Mouse (Mus musculus): ENCODE results near the gene 1700028P14Rik. TPM values are rescaled to one million over a fixed set of nuclear protein-coding genes. Genes with fewer than 3 reads are reported as not detected.

Gene 1700028P14Rik
- total RNA-seq, 1 experiment: not detected

GRCm38 (mm10) chr19:23673021-23673420 lies 20.4 kb upstream of the 1700028P14Rik start:
- Histone ChIP-seq H3K27ac (ENCODE audit: insufficient read depth, low read depth, low read length, poor library complexity, severe bottlenecking) (no peak overlapping the region), H3K4me3 (ENCODE audit: insufficient read depth in 1 of 2, low read depth in 1 of 2, low read length in 2 of 2, poor library complexity in 1 of 2, severe bottlenecking in 1 of 2) (no peak overlapping the region), H3K36me3 (ENCODE audit: control insufficient read depth, insufficient read depth, low read length, poor library complexity, severe bottlenecking) (no peaks in the 10 kb centered on the region), H3K9ac (ENCODE audit: insufficient read depth, low read depth, low read length, poor library complexity, severe bottlenecking) (no peak overlapping the region), H3K9me3 (ENCODE audit: control insufficient read depth, insufficient read depth, low read depth, low read length) (no peaks in the 10 kb centered on the region), H3K4me1 (ENCODE audit: control insufficient read depth in 2 of 2, insufficient read depth in 2 of 2, low read length in 2 of 2, poor library complexity in 1 of 2) (no peaks in the 10 kb centered on the region)
- no peak for DNase-seq (ENCODE audit: low read depth, low spot score)
- no peak for TF ChIP-seq ZC3H11A (IDR thresholded peaks at IDR 0.05; ENCODE audit: borderline replicate concordance, low read depth, low read length)
- no peak for TF ChIP-seq MAFK (IDR thresholded peaks at IDR 0.05; ENCODE audit: insufficient read depth, low read depth, low read length)
- TF ChIP-seq HCFC1 (IDR thresholded peaks at IDR 0.05; ENCODE audit: borderline replicate concordance, insufficient read depth, low read length): no peak
- TF ChIP-seq CHD2 (IDR thresholded peaks at IDR 0.05; ENCODE audit: low read depth, low read length): no peak
- TF ChIP-seq ZNF384 (IDR thresholded peaks at IDR 0.05; ENCODE audit: low read depth, low read length): no peak
- in situ Hi-C loops (cut with MboI; ENCODE audit: low sequenced_read_pairs in 2 of 2, unreplicated experiment in 2 of 2): no loop called here

DNA sequence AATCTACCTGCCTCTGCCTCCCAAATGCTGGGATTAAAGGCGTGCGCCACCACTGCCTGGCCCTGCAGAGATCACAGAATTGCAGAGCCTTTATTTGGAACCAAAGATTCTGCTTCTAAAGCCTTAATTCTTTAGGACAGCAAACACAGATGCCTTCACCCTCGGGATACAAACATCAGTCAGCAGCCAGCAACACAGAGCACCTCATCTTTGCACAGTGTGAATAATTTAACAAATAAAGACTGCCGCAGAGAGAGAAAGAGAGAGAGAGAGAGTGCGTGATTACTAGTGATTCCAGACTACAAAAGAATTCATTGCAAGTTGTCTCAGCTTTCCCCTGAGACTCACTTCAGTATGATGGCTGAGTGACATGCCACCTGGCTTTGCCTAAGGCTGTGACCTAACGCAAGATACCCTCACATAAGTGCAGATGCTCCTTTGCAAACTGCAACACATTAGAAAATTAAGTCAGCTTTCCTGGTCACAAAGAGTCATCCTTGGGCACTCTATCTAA lies 15.6 kb upstream of the 1700028P14Rik start:
- Histone ChIP-seq H3K4me3 (ENCODE audit: insufficient read depth in 1 of 2, low read depth in 1 of 2, low read length in 2 of 2, poor library complexity in 1 of 2, severe bottlenecking in 1 of 2) (no peak overlapping the region), H3K9ac (ENCODE audit: insufficient read depth, low read depth, low read length, poor library complexity, severe bottlenecking) (no peak overlapping the region), H3K36me3 (ENCODE audit: control insufficient read depth, insufficient read depth, low read length, poor library complexity, severe bottlenecking) (no peaks in the 10 kb centered on the region), H3K4me1 (ENCODE audit: control insufficient read depth in 2 of 2, insufficient read depth in 2 of 2, low read length in 2 of 2, poor library complexity in 1 of 2) (no peaks in the 10 kb centered on the region), H3K9me3 (ENCODE audit: control insufficient read depth, insufficient read depth, low read depth, low read length) (no peaks in the 10 kb centered on the region), H3K27ac (ENCODE audit: insufficient read depth, low read depth, low read length, poor library complexity, severe bottlenecking) (no peak overlapping the region)
- no peak for DNase-seq (ENCODE audit: low read depth, low spot score)
- in situ Hi-C loops (cut with MboI; ENCODE audit: low sequenced_read_pairs in 2 of 2, unreplicated experiment in 2 of 2): no loop called here
- TF ChIP-seq MAFK (IDR thresholded peaks at IDR 0.05; ENCODE audit: insufficient read depth, low read depth, low read length) (no peak), ZNF384 (IDR thresholded peaks at IDR 0.05; ENCODE audit: low read depth, low read length) (no peak), HCFC1 (IDR thresholded peaks at IDR 0.05; ENCODE audit: borderline replicate concordance, insufficient read depth, low read length) (no peak), ZC3H11A (IDR thresholded peaks at IDR 0.05; ENCODE audit: borderline replicate concordance, low read depth, low read length) (no peak), CHD2 (IDR thresholded peaks at IDR 0.05; ENCODE audit: low read depth, low read length) (no peak)

GRCm38 (mm10) chr19:23664083-23664482 lies 11.5 kb upstream of the 1700028P14Rik start:
- in situ Hi-C loops (cut with MboI; ENCODE audit: low sequenced_read_pairs in 2 of 2, unreplicated experiment in 2 of 2): no loop called here
- no peaks in the 10 kb centered on the region for H3K36me3 ChIP-seq (ENCODE audit: control insufficient read depth, insufficient read depth, low read length, poor library complexity, severe bottlenecking)
- no peak for DNase-seq (ENCODE audit: low read depth, low spot score)
- H3K27ac ChIP-seq (ENCODE audit: insufficient read depth, low read depth, low read length, poor library complexity, severe bottlenecking): no peak overlapping the region
- no peak overlapping the region for H3K9ac ChIP-seq (ENCODE audit: insufficient read depth, low read depth, low read length, poor library complexity, severe bottlenecking)
- no peaks in the 10 kb centered on the region for H3K4me1 ChIP-seq (ENCODE audit: control insufficient read depth in 2 of 2, insufficient read depth in 2 of 2, low read length in 2 of 2, poor library complexity in 1 of 2)
- TF ChIP-seq CHD2 (IDR thresholded peaks at IDR 0.05; ENCODE audit: low read depth, low read length) (no peak), MAFK (IDR thresholded peaks at IDR 0.05; ENCODE audit: insufficient read depth, low read depth, low read length) (no peak), HCFC1 (IDR thresholded peaks at IDR 0.05; ENCODE audit: borderline replicate concordance, insufficient read depth, low read length) (no peak), ZC3H11A (IDR thresholded peaks at IDR 0.05; ENCODE audit: borderline replicate concordance, low read depth, low read length) (no peak), ZNF384 (IDR thresholded peaks at IDR 0.05; ENCODE audit: low read depth, low read length) (no peak)
- H3K9me3 ChIP-seq (ENCODE audit: control insufficient read depth, insufficient read depth, low read depth, low read length): no peaks in the 10 kb centered on the region
- no peak overlapping the region for H3K4me3 ChIP-seq (ENCODE audit: insufficient read depth in 1 of 2, low read depth in 1 of 2, low read length in 2 of 2, poor library complexity in 1 of 2, severe bottlenecking in 1 of 2)

DNA sequence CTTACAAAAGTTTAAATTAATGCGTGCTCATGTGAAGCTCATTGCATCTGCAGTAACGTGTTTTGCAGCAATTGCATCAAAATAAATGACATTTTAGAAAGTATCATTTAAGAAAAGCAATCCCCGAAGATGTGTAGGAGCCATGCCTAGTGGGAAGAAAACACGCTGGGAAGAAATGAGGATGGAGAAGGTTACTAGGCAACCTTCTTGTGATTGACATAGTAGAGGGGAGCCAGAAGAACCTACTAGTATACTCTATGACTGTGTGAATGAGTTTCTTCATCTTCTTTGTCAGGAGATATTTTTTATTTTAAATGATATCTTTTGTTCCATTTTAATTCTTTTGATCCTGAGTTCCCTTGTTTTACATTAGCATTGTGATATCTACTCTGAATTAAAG lies 5.7 kb upstream of the 1700028P14Rik start:
- TF ChIP-seq HCFC1 (IDR thresholded peaks at IDR 0.05; ENCODE audit: borderline replicate concordance, insufficient read depth, low read length) (no peak), ZNF384 (IDR thresholded peaks at IDR 0.05; ENCODE audit: low read depth, low read length) (no peak), ZC3H11A (IDR thresholded peaks at IDR 0.05; ENCODE audit: borderline replicate concordance, low read depth, low read length) (no peak), CHD2 (IDR thresholded peaks at IDR 0.05; ENCODE audit: low read depth, low read length) (no peak), MAFK (IDR thresholded peaks at IDR 0.05; ENCODE audit: insufficient read depth, low read depth, low read length) (no peak)
- Histone ChIP-seq H3K4me3 (ENCODE audit: insufficient read depth in 1 of 2, low read depth in 1 of 2, low read length in 2 of 2, poor library complexity in 1 of 2, severe bottlenecking in 1 of 2) (no peak overlapping the region), H3K4me1 (ENCODE audit: control insufficient read depth in 2 of 2, insufficient read depth in 2 of 2, low read length in 2 of 2, poor library complexity in 1 of 2) (peaks cover 0 to 4% of the 10 kb centered on the region in 2 experiments; a peak in 3 of 4 replicates), H3K27ac (ENCODE audit: insufficient read depth, low read depth, low read length, poor library complexity, severe bottlenecking) (no peak overlapping the region), H3K9me3 (ENCODE audit: control insufficient read depth, insufficient read depth, low read depth, low read length) (no peaks in the 10 kb centered on the region), H3K9ac (ENCODE audit: insufficient read depth, low read depth, low read length, poor library complexity, severe bottlenecking) (no peak overlapping the region), H3K36me3 (ENCODE audit: control insufficient read depth, insufficient read depth, low read length, poor library complexity, severe bottlenecking) (no peaks in the 10 kb centered on the region)
- in situ Hi-C loops (cut with MboI; ENCODE audit: low sequenced_read_pairs in 2 of 2, unreplicated experiment in 2 of 2): no loop called here
- DNase-seq (ENCODE audit: low read depth, low spot score): no peak
